Mouse (Mus musculus) lung, adult 2 months (tissue): ENCODE data around the gene Serpinb6b.

Experiments used
- CTCF ChIP-seq: fragments of 200-500 bp; IDR thresholded peaks from 2 replicates; pipeline ENCODE4 v1.5.1; 2011; ENCODE audit warnings: mild to moderate bottlenecking, low read length, control low read depth; ENCODE audit not compliant: insufficient read depth
- POLR2A ChIP-seq: fragments of 200-500 bp; IDR thresholded peaks from 2 replicates; pipeline ENCODE4 v1.6.1; 2011; ENCODE audit warnings: low read depth, mild to moderate bottlenecking, control low read depth, low read length, borderline replicate concordance; ENCODE audit errors: extremely low read depth

- TF ChIP-seq CTCF (no peak), POLR2A (no peak)
Observed at GRCm38 (mm10) chr13:32963990-32964753, 837 bp upstream of the Serpinb6b start.
